Comparison of ENCODE assay signal across 27 mouse cellular contexts in genomic region chr4:104876323-104876722, GRCm38 (mm10). TPM values are rescaled to one million over a fixed set of nuclear protein-coding genes. Genes with fewer than 3 reads are reported as not detected.
DNase-seq lines count a peak whose midpoint lies in the region; ATAC-seq and TF ChIP-seq lines count a peak whose summit lies in the region.
"Had no signal": no experiment of that assay in that cellular context is flagged by ENCODE, and none has a peak within 500 bp of the region (broad histone marks: within the 10 kb centered on the region; RNA-seq: fewer than 3 reads in every experiment).

Gene C8a (minus strand): TSS chr4:104876398.

- ATAC-seq in liver, embryonic 11.5 days (replicated peaks; ENCODE audit: low FRiP score) = no peak
- ATAC-seq in liver, embryonic 15.5 days (ENCODE audit: insufficient read depth) = peak; percentile 44; the same call in 1 of the 2 replicates
- ATAC-seq in inflammation-experienced regulatory T-cells, adult 6 months = no peak
- ATAC-seq: CD4-positive, CD25-positive, alpha-beta regulatory T cell, adult 4 months; forebrain, embryonic 16.5 days had no signal

- no peaks in the 10 kb centered on the region for H3K27me3 ChIP-seq in kidney, adult 2 months (replicated peaks; ENCODE audit: control insufficient read depth, insufficient read depth, low read length)
- no peaks in the 10 kb centered on the region for H3K27me3 ChIP-seq in liver, embryonic 11.5 days (replicated peaks; ENCODE audit: control insufficient read depth, insufficient read depth, low read length)
- no peaks in the 10 kb centered on the region for H3K27me3 ChIP-seq in liver, embryonic 15.5 days
- H3K27me3 ChIP-seq: embryonic facial prominence, embryonic 15.5 days; forebrain, embryonic 12.5 days; heart, embryonic 12.5 days; hindbrain, embryonic 15.5 days had no signal

- no peaks in the 10 kb centered on the region for H3K36me3 ChIP-seq in kidney, adult 2 months (ENCODE audit: control insufficient read depth, insufficient read depth, low read length)
- no peaks in the 10 kb centered on the region for H3K36me3 ChIP-seq in liver, embryonic 11.5 days (ENCODE audit: control insufficient read depth, insufficient read depth, low read length)
- H3K36me3 ChIP-seq in liver, embryonic 15.5 days (replicated peaks) = no peaks in the 10 kb centered on the region
- H3K36me3 ChIP-seq: embryonic facial prominence, embryonic 15.5 days; forebrain, embryonic 12.5 days; G1E; heart, embryonic 12.5 days; hindbrain, embryonic 15.5 days had no signal

- DNase-seq in adrenal gland, postnatal 10 days = no peak
- no peak for DNase-seq in adrenal gland, adult 8-10 months
- peak; percentile 53 for DNase-seq in kidney, adult 2 months
- DNase-seq in kidney, postnatal 4 days = no peak
- DNase-seq in liver, embryonic 11.5 days (ENCODE audit: low spot score) = no peak
- DNase-seq in lung, postnatal 25 days (ENCODE audit: low spot score) = no peak
- DNase-seq: B cell, adult 2 months; cerebellum, adult 11 months; cerebellum, adult 8-10 months; cerebellum, postnatal 14 days; embryo, embryonic 11 days; gastrocnemius, postnatal 14 days had no signal

- H3K4me1 ChIP-seq in kidney, adult 2 months (ENCODE audit: control insufficient read depth, insufficient read depth, low read length) = peaks cover 2% of the 10 kb centered on the region; the same call in 1 of the 2 replicates
- H3K4me1 ChIP-seq in liver, embryonic 11.5 days (replicated peaks; ENCODE audit: control insufficient read depth, insufficient read depth, low read length) = no peaks in the 10 kb centered on the region
- H3K4me1 ChIP-seq in liver, embryonic 15.5 days (replicated peaks) = no peaks in the 10 kb centered on the region
- H3K4me1 ChIP-seq: embryonic facial prominence, embryonic 15.5 days; forebrain, embryonic 12.5 days; heart, embryonic 12.5 days; hindbrain, embryonic 15.5 days had no signal

- WGBS in kidney, adult 2 months = 58% methylated on average over 3 of the region's 3 CpGs
- 64% methylated on average over 3 of the region's 3 CpGs for WGBS in liver, embryonic 11.5 days
- 41% methylated on average over 3 of the region's 3 CpGs for WGBS in liver, embryonic 15.5 days (ENCODE audit: insufficient replicate concordance)

- H3K9me3 ChIP-seq in liver, embryonic 11.5 days (ENCODE audit: control insufficient read depth, low read length) = no peaks in the 10 kb centered on the region
- H3K9me3 ChIP-seq in liver, embryonic 15.5 days (replicated peaks) = no peaks in the 10 kb centered on the region
- H3K9me3 ChIP-seq: embryonic facial prominence, embryonic 15.5 days; forebrain, embryonic 12.5 days; heart, embryonic 12.5 days; hindbrain, embryonic 15.5 days had no signal

- no peak within 1 kb of the TSS for H3K9ac ChIP-seq in liver, embryonic 11.5 days (ENCODE audit: low read depth, low read length)
- no peak within 1 kb of the TSS for H3K9ac ChIP-seq in liver, embryonic 15.5 days
- H3K9ac ChIP-seq: embryonic facial prominence, embryonic 15.5 days; forebrain, embryonic 12.5 days; heart, embryonic 12.5 days; hindbrain, embryonic 15.5 days had no signal

- H3K4me3 ChIP-seq in kidney, adult 2 months (ENCODE audit: insufficient read depth, low read depth, low read length) = peak within 1 kb of the TSS; percentile 42
- peak within 1 kb of the TSS; percentile 36 for H3K4me3 ChIP-seq in liver, embryonic 11.5 days (ENCODE audit: low read depth, low read length)
- H3K4me3 ChIP-seq in liver, embryonic 15.5 days (replicated peaks) = peak within 1 kb of the TSS; percentile 44
- H3K4me3 ChIP-seq: embryonic facial prominence, embryonic 15.5 days; forebrain, embryonic 12.5 days; heart, embryonic 12.5 days; hindbrain, embryonic 15.5 days had no signal

- no peak for TF ChIP-seq CTCF in kidney, adult 2 months (conservative IDR thresholded peaks at IDR 0.05; ENCODE audit: insufficient read depth, insufficient read length, low read depth, low read length)

- no peak for TF ChIP-seq POLR2A in kidney, adult 2 months (IDR thresholded peaks at IDR 0.05; ENCODE audit: low read depth, low read length)

- peak within 1 kb of the TSS; percentile 21 for H3K4me2 ChIP-seq in liver, embryonic 11.5 days
- H3K4me2 ChIP-seq in liver, embryonic 15.5 days = peak within 1 kb of the TSS; percentile 3
- H3K4me2 ChIP-seq: embryonic facial prominence, embryonic 15.5 days; forebrain, embryonic 12.5 days; heart, embryonic 12.5 days; hindbrain, embryonic 15.5 days had no signal

- H3K27ac ChIP-seq in kidney, adult 2 months (ENCODE audit: insufficient read depth, low read depth, low read length) = peak within 1 kb of the TSS; percentile 30; the same call in 1 of the 2 replicates
- no peak within 1 kb of the TSS for H3K27ac ChIP-seq in liver, embryonic 11.5 days (ENCODE audit: low read depth, low read length)
- H3K27ac ChIP-seq in liver, embryonic 15.5 days (replicated peaks) = peak within 1 kb of the TSS; percentile 49
- H3K27ac ChIP-seq: embryonic facial prominence, embryonic 15.5 days; forebrain, embryonic 12.5 days; hindbrain, embryonic 15.5 days had no signal

RNA-seq across cellular contexts. Expression of gene C8a, which starts in this region (rescaled TPM):
- 10 to 100 TPM; 12.3 to 28.2 TPM for total RNA-seq in adrenal gland, postnatal 10 days (2021)
- under 1 TPM in 3 of 4 experiments, not detected in 1; 0.17 to 0.35 (median 0.19) TPM for total RNA-seq in adrenal gland, adult 8-10 months (2022)
- 10.4 and 14.4 TPM in 2 replicates for polyA plus RNA-seq in kidney, adult 2 months (2012; rRNA removed)
- 7.5 and 8.7 TPM in 2 replicates for polyA plus RNA-seq in liver, embryonic 11.5 days (2014; fragmentation: Nextera tagmentation; extraction: Ambion mirVana)
- 9.9 and 13.0 TPM in 2 replicates for polyA plus RNA-seq in liver, embryonic 15.5 days (2015; fragmentation: Nextera tagmentation; extraction: Ambion mirVana)
- not detected for polyA plus RNA-seq in inflammation-experienced regulatory T-cells, adult 6 months (2017; shearing (Covaris generic))
- total RNA-seq: common myeloid progenitor, adult 5-6 weeks; G1E; gastrocnemius, postnatal 14 days; heart, adult 8-10 months; heart, postnatal 25 days had no signal
- polyA plus RNA-seq: CD4-positive, CD25-positive, alpha-beta regulatory T cell, adult 4 months; embryonic facial prominence, embryonic 11.5 days; embryonic facial prominence, embryonic 15.5 days; forebrain, embryonic 12.5 days; forebrain, embryonic 16.5 days; G1E; heart, embryonic 16.5 days; hindbrain, embryonic 11.5 days; hindbrain, embryonic 15.5 days had no signal

Comparison
In these comparisons a context has a peak if more than half of its experiments do, and no peak if none do; other contexts are left out.
1. RNA of gene C8a (total RNA-seq): 12.3 to 28.2 TPM in adrenal gland, postnatal 10 days; 0.17 to 0.35 TPM in adrenal gland, adult 8-10 months; every median in the first group is over 4 times any median in the second.
2. Peak in every context shown above with its lines, with median percentiles within 50 percentile points of each other: H3K4me3 ChIP-seq.